Mouse (Mus musculus): Measurements from ENCODE around the gene Gxylt1. TPM values are rescaled to one million over a fixed set of nuclear protein-coding genes. Genes with fewer than 3 reads are reported as not detected.

The Gxylt1 gene
- polyA plus RNA-seq, 1 experiment from 2014 or later = 16.7 TPM

- Histone ChIP-seq H3K4me2 (no peak overlapping the region), H3K27me3 (no peaks in the 10 kb centered on the region), H3K4me1 (peaks cover 10% of the 10 kb centered on the region), H3K27ac (no peak overlapping the region), H3K36me3 (no peaks in the 10 kb centered on the region), H3K4me3 (no peak overlapping the region), H3K9ac (no peak overlapping the region), H3K9me3 (no peaks in the 10 kb centered on the region)
- 57% methylated on average over 7 of the region's 7 CpGs for WGBS
- no peak for ATAC-seq (ENCODE audit: insufficient number of reproducible peaks, insufficient read depth, low FRiP score, low TSS enrichment, low read depth)
These were observed 52.5 kb downstream of the Gxylt1 start for GRCm38 (mm10) chr15:93222475-93222874.

GRCm38 (mm10) chr15:93212617-93213016, 62.4 kb downstream of the Gxylt1 start:
- Histone ChIP-seq H3K4me3 (no peak overlapping the region), H3K36me3 (no peaks in the 10 kb centered on the region), H3K9ac (no peak overlapping the region), H3K9me3 (no peaks in the 10 kb centered on the region), H3K27ac (no peak overlapping the region), H3K4me1 (peaks cover 9% of the 10 kb centered on the region; the same call in 1 of the 2 replicates), H3K4me2 (no peak overlapping the region), H3K27me3 (no peaks in the 10 kb centered on the region)
- no peak for ATAC-seq (ENCODE audit: insufficient number of reproducible peaks, insufficient read depth, low FRiP score, low TSS enrichment, low read depth)
- 91% methylated on average over 9 of the region's 9 CpGs for WGBS

- no peak for ATAC-seq (ENCODE audit: insufficient number of reproducible peaks, insufficient read depth, low FRiP score, low TSS enrichment, low read depth)
- WGBS = 88% methylated on average over 1 of the region's 1 CpGs
- Histone ChIP-seq H3K27me3 (no peaks in the 10 kb centered on the region), H3K4me1 (no peaks in the 10 kb centered on the region), H3K9ac (no peak overlapping the region), H3K9me3 (no peaks in the 10 kb centered on the region), H3K36me3 (no peaks in the 10 kb centered on the region), H3K27ac (no peak overlapping the region), H3K4me2 (no peak overlapping the region), H3K4me3 (no peak overlapping the region)
These were observed 70.1 kb downstream of the Gxylt1 start for GRCm38 (mm10) chr15:93204861-93205260.

GRCm38 (mm10) chr15:93201956-93202355, 73.0 kb downstream of the Gxylt1 start:
- H3K27ac ChIP-seq = no peak overlapping the region
- no peak overlapping the region for H3K9ac ChIP-seq
- WGBS = 61% methylated on average over 5 of the region's 5 CpGs
- no peaks in the 10 kb centered on the region for H3K4me1 ChIP-seq
- H3K36me3 ChIP-seq = no peaks in the 10 kb centered on the region
- ATAC-seq (ENCODE audit: insufficient number of reproducible peaks, insufficient read depth, low FRiP score, low TSS enrichment, low read depth) = no peak
- no peak overlapping the region for H3K4me2 ChIP-seq
- H3K9me3 ChIP-seq = no peaks in the 10 kb centered on the region
- no peak overlapping the region for H3K4me3 ChIP-seq
- no peaks in the 10 kb centered on the region for H3K27me3 ChIP-seq

GRCm38 (mm10) chr15:93191387-93192145, 83.4 kb downstream of the Gxylt1 start:
- Histone ChIP-seq H3K27me3 (no peaks in the 10 kb centered on the region), H3K27ac (no peak overlapping the region), H3K9ac (no peak overlapping the region), H3K4me3 (no peak overlapping the region), H3K36me3 (no peaks in the 10 kb centered on the region), H3K4me2 (no peak overlapping the region), H3K4me1 (no peaks in the 10 kb centered on the region), H3K9me3 (no peaks in the 10 kb centered on the region)
- ATAC-seq (ENCODE audit: insufficient number of reproducible peaks, insufficient read depth, low FRiP score, low TSS enrichment, low read depth) = no peak
- WGBS = 76% methylated on average over 12 of the region's 12 CpGs

Other genes starting within 250 kb of the Gxylt1 start
- gene Yaf2, start 61.8 kb upstream of the Gxylt1 start, polyA plus RNA-seq (2015; fragmentation: Nextera tagmentation; extraction: Ambion mirVana) = 47.1 and 58.6 TPM in 2 replicates
- gene Zcrb1, start 123.2 kb upstream of the Gxylt1 start, polyA plus RNA-seq (2015; fragmentation: Nextera tagmentation; extraction: Ambion mirVana) = 154 and 160 TPM in 2 replicates
- gene Pphln1, start 123.2 kb upstream of the Gxylt1 start, polyA plus RNA-seq (2015; fragmentation: Nextera tagmentation; extraction: Ambion mirVana) = 65.4 and 67.6 TPM in 2 replicates

Measured in embryonic facial prominence, embryonic 13.5 days (tissue).